Mouse (Mus musculus) bone marrow macrophage, adult 2 months (primary cell): Measurements from ENCODE around the gene Atcay.

Experiments
- CTCF ChIP-seq: IDR thresholded peaks from 2 replicates; pipeline ENCODE4 v1.5.1; 2012; ENCODE audit warnings: low read depth, mild to moderate bottlenecking, low read length, moderate library complexity
- POLR2A ChIP-seq: IDR thresholded peaks from 2 replicates; pipeline ENCODE4 v1.6.1; 2012; ENCODE audit warnings: mild to moderate bottlenecking, low read depth, low read length, borderline replicate concordance

- TF ChIP-seq POLR2A (no peak), CTCF (no peak)
Measured at GRCm38 (mm10) chr10:81200605-81201287, 29.9 kb downstream of the Atcay start.
